Mouse (Mus musculus) kidney, adult 10 weeks (tissue): ENCODE measurements around the gene Hmgb2. TPM values are rescaled to one million over a fixed set of nuclear protein-coding genes. Genes with fewer than 3 reads are reported as not detected.

Experiments
- polyA plus RNA-seq: library from polyadenylated mRNA; stranded (reverse); fragments of 350-450 nt; fragmentation: Illumina TruSeq; extraction: RNeasy Lipid Tissue Mini Kit (QIAGEN cat#74804); gene quantifications from one replicate; pipeline ENCODE4 v1.2.3, GENCODE M21; 2014; ENCODE audit warnings: low read depth, low replicate concordance

Hmgb2 gene
- polyA plus RNA-seq: 25.1 TPM

GRCm38 (mm10) chr8:57511316-57512118 is at the start of gene Hmgb2:
TSS of gene Hmgb2 (plus strand) at chr8:57511907.

GRCm38 (mm10) chr8:57487441-57488155 is 24.1 kb upstream of the Hmgb2 start, which contains the start of gene Sap30:
TSS of gene Sap30 (minus strand) at chr8:57487860.

Other genes starting within 250 kb of the Hmgb2 start
- gene Hand2, start 190.9 kb upstream of the Hmgb2 start, polyA plus RNA-seq: not detected
- not detected for gene Scrg1, start 56.0 kb upstream of the Hmgb2 start, polyA plus RNA-seq
- gene Sap30, start 24.0 kb upstream of the Hmgb2 start, polyA plus RNA-seq: 106 TPM
- gene Galnt7, start 141.1 kb downstream of the Hmgb2 start, polyA plus RNA-seq: 15.3 TPM